Mouse (Mus musculus) MEL (cell line): Measurements from ENCODE around the gene Glce. TPM values are rescaled to one million over a fixed set of nuclear protein-coding genes. Genes with fewer than 3 reads are reported as not detected.

Source experiments
- DNase-seq: peaks from one replicate; pipeline ENCODE4 v3.0.0; 2011; ENCODE audit warnings: low read depth, low spot score
- H3K27ac ChIP-seq: 2 replicates; pipeline ENCODE4 v1.5.1; 2012; ENCODE audit warnings: low read depth, mild to moderate bottlenecking, control low read depth, low read length, moderate library complexity; ENCODE audit not compliant: control insufficient read depth
- H3K27me3 ChIP-seq, 2 experiments: fragments of 150-350 bp in 1 of 2; sonication (generic) in 1 of 2; 2 replicates each; pipeline ENCODE4 v1.6.1; 2012; ENCODE audit warnings: low read length in 2 of 2, mild to moderate bottlenecking in 2 of 2, improper control_type of control experiment in 1 of 2, moderate library complexity in 1 of 2; ENCODE audit not compliant: insufficient read depth in 2 of 2, control insufficient read depth in 1 of 2
- H3K36me3 ChIP-seq, 2 experiments: 2 replicates each; pipeline ENCODE4 v1.6.1; 2012 to 2014; ENCODE audit warnings: low read length in 2 of 2, improper control_type of control experiment in 1 of 2, inconsistent platforms in 1 of 2, mild to moderate bottlenecking in 1 of 2; ENCODE audit not compliant: insufficient read depth in 2 of 2, control insufficient read depth in 1 of 2
- H3K4me1 ChIP-seq, 2 experiments: fragments of 150-350 bp in 1 of 2; sonication (generic) in 1 of 2; 2 replicates each; pipeline ENCODE4 v1.6.1; 2012; ENCODE audit warnings: low read length in 2 of 2, improper control_type of control experiment in 1 of 2, mild to moderate bottlenecking in 1 of 2; ENCODE audit not compliant: insufficient read depth in 2 of 2, control insufficient read depth in 1 of 2
- H3K4me3 ChIP-seq, 2 experiments: fragments of 150-350 bp in 1 of 2; sonication (generic) in 1 of 2; 2 replicates each; pipeline ENCODE4 v1.5.1; 2012; ENCODE audit warnings: low read depth in 2 of 2, low read length in 2 of 2, mild to moderate bottlenecking in 2 of 2, moderate library complexity in 2 of 2, control low read depth in 1 of 2, improper control_type of control experiment in 1 of 2; ENCODE audit not compliant: control insufficient read depth in 1 of 2, insufficient read depth in 1 of 2
- H3K79me2 ChIP-seq: 2 replicates; pipeline ENCODE4 v1.6.1; 2012; ENCODE audit warnings: mild to moderate bottlenecking, low read length, moderate library complexity; ENCODE audit not compliant: control insufficient read depth, poor library complexity, insufficient read depth
- H3K9ac ChIP-seq: 2 replicates; pipeline ENCODE4 v1.6.1; 2012; ENCODE audit warnings: low read depth, mild to moderate bottlenecking, control low read depth, low read length, moderate library complexity; ENCODE audit not compliant: control insufficient read depth, poor library complexity, severe bottlenecking
- H3K9me3 ChIP-seq: fragments of 150-350 bp; sonication (generic); replicated peaks from 2 replicates; pipeline ENCODE4 v1.6.1; 2012; ENCODE audit warnings: mild to moderate bottlenecking, low read length, improper control_type of control experiment, moderate library complexity; ENCODE audit not compliant: insufficient read depth
- CHD1 ChIP-seq: IDR thresholded peaks from 2 replicates; pipeline ENCODE4 v1.6.1; 2012; ENCODE audit warnings: low read depth, mild to moderate bottlenecking, inconsistent platforms, low read length, improper control_type of control experiment
- ELF1 ChIP-seq: IDR thresholded peaks from 2 replicates; pipeline ENCODE4 v1.6.1; 2014; ENCODE audit warnings: low read depth, mild to moderate bottlenecking, inconsistent platforms, low read length, improper control_type of control experiment, moderate library complexity
- ETS1 ChIP-seq: IDR thresholded peaks from 2 replicates; pipeline ENCODE4 v1.6.1; 2012; ENCODE audit warnings: low read depth, mild to moderate bottlenecking, inconsistent platforms, low read length, improper control_type of control experiment, moderate library complexity
- JUND ChIP-seq: IDR thresholded peaks from 2 replicates; pipeline ENCODE4 v1.6.1; 2011; ENCODE audit warnings: low read depth, mild to moderate bottlenecking, improper control_type of control experiment, low read length
- KAT2A ChIP-seq: conservative IDR thresholded peaks from 2 replicates; pipeline ENCODE4 v1.6.1; 2012; ENCODE audit warnings: low read depth, low read length, improper control_type of control experiment, inconsistent platforms
- MAFK ChIP-seq: IDR thresholded peaks from 2 replicates; pipeline ENCODE4 v1.6.1; 2011; ENCODE audit warnings: low read depth, mild to moderate bottlenecking, low read length, improper control_type of control experiment, borderline replicate concordance
- MXI1 ChIP-seq: IDR thresholded peaks from 2 replicates; pipeline ENCODE4 v1.6.1; 2011; ENCODE audit warnings: mild to moderate bottlenecking, low read depth, low read length, improper control_type of control experiment
- NELFE ChIP-seq: IDR thresholded peaks from 2 replicates; pipeline ENCODE4 v1.6.1; 2011; ENCODE audit warnings: low read depth, low read length, improper control_type of control experiment
- NRF1 ChIP-seq: IDR thresholded peaks from 2 replicates; pipeline ENCODE4 v1.6.1; 2014; ENCODE audit warnings: low read depth, mild to moderate bottlenecking, inconsistent platforms, low read length, improper control_type of control experiment, moderate library complexity; ENCODE audit not compliant: poor library complexity, insufficient read depth, severe bottlenecking
- POLR2A ChIP-seq, 2 experiments: IDR thresholded peaks; 2 replicates each; pipeline ENCODE4 v1.6.1; 2011 to 2012; ENCODE audit warnings: low read length in 2 of 2, mild to moderate bottlenecking in 2 of 2, control low read depth in 1 of 2, improper control_type of control experiment in 1 of 2, low read depth in 1 of 2, moderate library complexity in 1 of 2; ENCODE audit not compliant: control insufficient read depth in 1 of 2, insufficient read depth in 1 of 2, poor library complexity in 1 of 2
- RAD21 ChIP-seq: IDR thresholded peaks from 2 replicates; pipeline ENCODE4 v1.6.1; 2011; ENCODE audit warnings: mild to moderate bottlenecking, low read depth, low read length, improper control_type of control experiment
- RCOR1 ChIP-seq: IDR thresholded peaks from 2 replicates; pipeline ENCODE4 v1.6.1; 2012; ENCODE audit warnings: low read depth, mild to moderate bottlenecking, inconsistent platforms, low read length, improper control_type of control experiment
- SMC3 ChIP-seq: IDR thresholded peaks from 2 replicates; pipeline ENCODE4 v1.6.1; 2011; ENCODE audit warnings: low read depth, low read length, improper control_type of control experiment
- ZMIZ1 ChIP-seq: IDR thresholded peaks from 2 replicates; pipeline ENCODE4 v1.6.1; 2012; ENCODE audit warnings: low read depth, mild to moderate bottlenecking, inconsistent platforms, low read length, improper control_type of control experiment, moderate library complexity
- ZNF384 ChIP-seq: IDR thresholded peaks from 2 replicates; pipeline ENCODE4 v1.6.1; 2012; ENCODE audit warnings: low read depth, mild to moderate bottlenecking, inconsistent platforms, low read length, improper control_type of control experiment
- polyA plus RNA-seq, 2 experiments: library from polyadenylated mRNA; stranded (reverse) in 1 of 2; unstranded in 1 of 2; fragments of >175 nt in 1 of 2; fragments of >200 nt in 1 of 2; gene quantifications; 2 replicates each; pipeline versions ENCODE4 v1.2.1 to v1.2.4; 2012; ENCODE audit warnings: low replicate concordance in 2 of 2, low read depth in 1 of 2; ENCODE audit not compliant: insufficient read length in 2 of 2, insufficient read depth in 1 of 2, missing spikeins in 1 of 2
- total RNA-seq: library from RNA; depleted of rRNA; stranded (reverse); fragments of 300-350 nt; gene quantifications from 2 replicates; pipeline ENCODE4 v1.2.3, GENCODE M21; 2012

The Glce gene
- total and polyA plus RNA-seq, 3 experiments: 9.2 to 12.2 TPM; not detected in 1

DNA sequence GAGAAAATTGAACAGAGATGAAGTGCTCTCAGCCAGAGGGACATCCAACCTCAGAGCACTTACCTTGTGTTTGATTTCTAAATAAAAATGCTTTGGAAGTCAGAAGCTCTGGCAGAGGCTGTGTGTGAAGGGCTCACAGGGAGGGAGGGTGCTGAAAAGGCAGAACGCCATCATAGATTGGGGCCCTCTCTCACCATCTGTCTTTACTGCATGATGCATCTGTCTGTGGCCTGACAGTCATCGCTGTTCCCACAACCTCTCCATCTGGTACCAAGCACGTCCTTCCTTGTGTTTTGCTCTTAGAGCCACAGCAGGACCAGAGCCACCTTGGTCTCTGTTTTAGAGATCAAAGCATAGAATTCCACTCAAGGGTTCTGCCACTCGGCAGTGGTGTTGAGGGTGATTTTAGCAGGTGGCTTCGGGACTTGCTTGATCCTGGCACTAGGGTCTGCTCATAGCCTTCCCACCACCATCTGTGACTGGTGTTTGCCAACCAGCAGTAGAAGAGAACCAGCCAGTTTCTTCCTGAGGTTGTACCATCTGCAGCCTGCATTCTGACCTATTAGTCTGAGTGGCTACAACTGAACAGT lies 3.6 kb upstream of the Glce start:
- Histone ChIP-seq H3K4me1 (peaks cover 0 to 3% of the 10 kb centered on the region in 2 experiments; a peak in 1 of 4 replicates), H3K4me3 (no peak overlapping the region), H3K9me3 (no peaks in the 10 kb centered on the region), H3K9ac (no peak overlapping the region), H3K36me3 (peaks cover 0 to 9% of the 10 kb centered on the region in 2 experiments; a peak in 2 of 4 replicates), H3K27me3 (peaks cover 6 to 14% of the 10 kb centered on the region in 2 experiments), H3K27ac (no peak overlapping the region), H3K79me2 (peaks cover 5% of the 10 kb centered on the region)
- no peak for DNase-seq
- TF ChIP-seq RCOR1 (no peak), ZNF384 (no peak), KAT2A (no peak), ELF1 (no peak), ZMIZ1 (no peak), MAFK (no peak), POLR2A (IDR thresholded peaks at IDR 0.05; ENCODE audit: control insufficient read depth in 1 of 2, insufficient read depth in 1 of 2, low read depth in 1 of 2, low read length in 2 of 2, poor library complexity in 1 of 2) (no peak), ETS1 (no peak)

DNA sequence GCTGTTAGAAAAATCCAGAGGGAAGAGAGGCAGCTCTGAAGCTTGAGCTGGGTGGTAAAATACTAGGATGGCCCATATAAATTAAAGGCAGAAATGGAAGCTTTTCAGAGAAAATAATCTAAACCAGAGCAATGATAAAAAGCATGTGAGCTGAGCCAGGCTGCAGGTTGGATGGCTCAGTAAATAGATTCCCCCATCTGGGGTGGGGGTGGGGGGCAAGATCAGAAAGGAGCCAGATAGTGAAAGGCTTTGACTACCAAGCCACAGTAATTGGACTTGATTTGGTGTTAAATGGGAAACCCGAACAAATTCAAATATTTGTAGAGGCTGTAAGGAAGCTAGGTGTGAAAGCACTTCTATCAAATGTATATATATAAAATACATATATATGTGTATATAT lies 1.8 kb upstream of the Glce start:
- H3K9me3 ChIP-seq: no peaks in the 10 kb centered on the region
- H3K36me3 ChIP-seq: peaks cover 0 to 21% of the 10 kb centered on the region in 2 experiments; a peak in 2 of 4 replicates
- H3K27me3 ChIP-seq: peaks cover 0 to 8% of the 10 kb centered on the region in 2 experiments; a peak in 2 of 4 replicates
- peaks cover 5 to 6% of the 10 kb centered on the region in 2 experiments; a peak in 2 of 4 replicates for H3K4me1 ChIP-seq
- peaks cover 7% of the 10 kb centered on the region for H3K79me2 ChIP-seq
- TF ChIP-seq MXI1 (no peak), RAD21 (no peak), CHD1 (no peak), SMC3 (no peak), JUND (no peak), NRF1 (no peak), ETS1 (no peak), NELFE (no peak), KAT2A (no peak)
- H3K27ac ChIP-seq: no peak overlapping the region
- no peak overlapping the region for H3K4me3 ChIP-seq
- DNase-seq: no peak
- H3K9ac ChIP-seq: no peak overlapping the region
